Mouse (Mus musculus): ENCODE measurements around the gene 2310046K23Rik. TPM values are rescaled to one million over a fixed set of nuclear protein-coding genes. Genes with fewer than 3 reads are reported as not detected.
"Not testable (repeated sequence)": the region's sequence is repeated elsewhere in the genome, so short reads cannot be mapped to it uniquely, and the experiment has no call there.

The 2310046K23Rik gene
- polyA plus RNA-seq, 1 experiment from 2014 or later = not detected

GRCm38 (mm10) chr3:92512325-92512724 is 22.0 kb downstream of the 2310046K23Rik start:
- no peak overlapping the region for H3K9ac ChIP-seq (ENCODE audit: low read depth, low read length)
- no peak overlapping the region for H3K4me2 ChIP-seq (replicated peaks; ENCODE audit: low read depth, low read length)
- ATAC-seq (ENCODE audit: low FRiP score, low TSS enrichment) = no peak
- no peaks in the 10 kb centered on the region for H3K27me3 ChIP-seq (ENCODE audit: control insufficient read depth, insufficient read depth, low read length)
- no peaks in the 10 kb centered on the region for H3K36me3 ChIP-seq (ENCODE audit: control insufficient read depth, insufficient read depth, low read length)
- no peaks in the 10 kb centered on the region for H3K4me1 ChIP-seq (ENCODE audit: control insufficient read depth, insufficient read depth, low read length)
- H3K27ac ChIP-seq (ENCODE audit: low read depth, low read length) = no peak overlapping the region
- no peak overlapping the region for H3K4me3 ChIP-seq (ENCODE audit: low read length)
- H3K9me3 ChIP-seq (ENCODE audit: control insufficient read depth, low read length) = no peaks in the 10 kb centered on the region

GRCm38 (mm10) chr3:92510786-92511185 is 23.5 kb downstream of the 2310046K23Rik start:
- Histone ChIP-seq H3K9ac (ENCODE audit: low read depth, low read length) (no peak overlapping the region), H3K9me3 (ENCODE audit: control insufficient read depth, low read length) (no peaks in the 10 kb centered on the region), H3K4me2 (replicated peaks; ENCODE audit: low read depth, low read length) (no peak overlapping the region), H3K27me3 (ENCODE audit: control insufficient read depth, insufficient read depth, low read length) (no peaks in the 10 kb centered on the region), H3K4me3 (ENCODE audit: low read length) (no peak overlapping the region), H3K27ac (ENCODE audit: low read depth, low read length) (no peak overlapping the region), H3K36me3 (ENCODE audit: control insufficient read depth, insufficient read depth, low read length) (no peaks in the 10 kb centered on the region), H3K4me1 (ENCODE audit: control insufficient read depth, insufficient read depth, low read length) (no peaks in the 10 kb centered on the region)
- peak; percentile 87 for ATAC-seq (ENCODE audit: low FRiP score, low TSS enrichment)

GRCm38 (mm10) chr3:92508185-92508584 is 26.1 kb downstream of the 2310046K23Rik start:
- Histone ChIP-seq H3K9ac (ENCODE audit: low read depth, low read length) (no peak overlapping the region), H3K4me1 (ENCODE audit: control insufficient read depth, insufficient read depth, low read length) (no peaks in the 10 kb centered on the region), H3K4me2 (replicated peaks; ENCODE audit: low read depth, low read length) (no peak overlapping the region), H3K4me3 (ENCODE audit: low read length) (no peak overlapping the region), H3K9me3 (ENCODE audit: control insufficient read depth, low read length) (no peaks in the 10 kb centered on the region), H3K36me3 (ENCODE audit: control insufficient read depth, insufficient read depth, low read length) (no peaks in the 10 kb centered on the region), H3K27me3 (ENCODE audit: control insufficient read depth, insufficient read depth, low read length) (no peaks in the 10 kb centered on the region), H3K27ac (ENCODE audit: low read depth, low read length) (no peak overlapping the region)
- 85% methylated on average over 1 of the region's 1 CpGs for WGBS
- no peak for ATAC-seq (ENCODE audit: low FRiP score, low TSS enrichment)

- H3K9ac ChIP-seq (ENCODE audit: low read depth, low read length) = no peak overlapping the region
- H3K27me3 ChIP-seq (ENCODE audit: control insufficient read depth, insufficient read depth, low read length) = no peaks in the 10 kb centered on the region
- H3K4me2 ChIP-seq (replicated peaks; ENCODE audit: low read depth, low read length) = no peak overlapping the region
- no peaks in the 10 kb centered on the region for H3K4me1 ChIP-seq (ENCODE audit: control insufficient read depth, insufficient read depth, low read length)
- no peaks in the 10 kb centered on the region for H3K36me3 ChIP-seq (ENCODE audit: control insufficient read depth, insufficient read depth, low read length)
- no peaks in the 10 kb centered on the region for H3K9me3 ChIP-seq (ENCODE audit: control insufficient read depth, low read length)
- ATAC-seq (ENCODE audit: low FRiP score, low TSS enrichment) = no peak
- no peak overlapping the region for H3K4me3 ChIP-seq (ENCODE audit: low read length)
- no peak overlapping the region for H3K27ac ChIP-seq (ENCODE audit: low read depth, low read length)
Observed at GRCm38 (mm10) chr3:92503528-92503927, 30.8 kb downstream of the 2310046K23Rik start.

GRCm38 (mm10) chr3:92500393-92500792 is 33.9 kb downstream of the 2310046K23Rik start, which contains the start of gene Sprr4:
Gene Sprr4 (minus strand): TSS chr3:92500493.
- H3K4me2 ChIP-seq (replicated peaks; ENCODE audit: low read depth, low read length) = no peak within 1 kb of the TSS
- no peaks in the 10 kb centered on the region for H3K9me3 ChIP-seq (ENCODE audit: control insufficient read depth, low read length)
- H3K27ac ChIP-seq (ENCODE audit: low read depth, low read length) = no peak within 1 kb of the TSS
- ATAC-seq (ENCODE audit: low FRiP score, low TSS enrichment) = no peak
- 80% methylated on average over 1 of the region's 1 CpGs for WGBS
- no peak within 1 kb of the TSS for H3K9ac ChIP-seq (ENCODE audit: low read depth, low read length)
- H3K27me3 ChIP-seq (ENCODE audit: control insufficient read depth, insufficient read depth, low read length) = no peaks in the 10 kb centered on the region
- no peaks in the 10 kb centered on the region for H3K36me3 ChIP-seq (ENCODE audit: control insufficient read depth, insufficient read depth, low read length)
- no peak within 1 kb of the TSS for H3K4me3 ChIP-seq (ENCODE audit: low read length)
- H3K4me1 ChIP-seq (ENCODE audit: control insufficient read depth, insufficient read depth, low read length) = no peaks in the 10 kb centered on the region

GRCm38 (mm10) chr3:92490262-92490661 is 44.0 kb downstream of the 2310046K23Rik start:
- H3K27me3 ChIP-seq (ENCODE audit: control insufficient read depth, insufficient read depth, low read length); H3K27ac ChIP-seq (ENCODE audit: low read depth, low read length); H3K4me2 ChIP-seq (replicated peaks; ENCODE audit: low read depth, low read length); H3K9ac ChIP-seq (ENCODE audit: low read depth, low read length); ATAC-seq (ENCODE audit: low FRiP score, low TSS enrichment); H3K4me3 ChIP-seq (ENCODE audit: low read length); H3K4me1 ChIP-seq (ENCODE audit: control insufficient read depth, insufficient read depth, low read length); H3K36me3 ChIP-seq (ENCODE audit: control insufficient read depth, insufficient read depth, low read length); H3K9me3 ChIP-seq (ENCODE audit: control insufficient read depth, low read length): not testable (repeated sequence)

- no peak for ATAC-seq (ENCODE audit: low FRiP score, low TSS enrichment)
- Histone ChIP-seq H3K4me2 (replicated peaks; ENCODE audit: low read depth, low read length) (no peak overlapping the region), H3K27me3 (ENCODE audit: control insufficient read depth, insufficient read depth, low read length) (no peaks in the 10 kb centered on the region), H3K9ac (ENCODE audit: low read depth, low read length) (no peak overlapping the region), H3K36me3 (ENCODE audit: control insufficient read depth, insufficient read depth, low read length) (no peaks in the 10 kb centered on the region), H3K27ac (ENCODE audit: low read depth, low read length) (no peak overlapping the region), H3K4me1 (ENCODE audit: control insufficient read depth, insufficient read depth, low read length) (no peaks in the 10 kb centered on the region), H3K4me3 (ENCODE audit: low read length) (no peak overlapping the region), H3K9me3 (ENCODE audit: control insufficient read depth, low read length) (no peaks in the 10 kb centered on the region)
- WGBS = 29% methylated on average over 1 of the region's 1 CpGs
Observed at GRCm38 (mm10) chr3:92486307-92486706, 48.0 kb downstream of the 2310046K23Rik start.

GRCm38 (mm10) chr3:92485863-92486262 is 48.4 kb downstream of the 2310046K23Rik start, which contains the start of gene Sprr1a:
Gene Sprr1a (minus strand): TSS chr3:92485895.
- Histone ChIP-seq H3K9ac (ENCODE audit: low read depth, low read length) (no peak within 1 kb of the TSS), H3K4me3 (ENCODE audit: low read length) (no peak within 1 kb of the TSS), H3K4me1 (ENCODE audit: control insufficient read depth, insufficient read depth, low read length) (no peaks in the 10 kb centered on the region), H3K4me2 (replicated peaks; ENCODE audit: low read depth, low read length) (no peak within 1 kb of the TSS), H3K9me3 (ENCODE audit: control insufficient read depth, low read length) (no peaks in the 10 kb centered on the region), H3K27me3 (ENCODE audit: control insufficient read depth, insufficient read depth, low read length) (no peaks in the 10 kb centered on the region), H3K36me3 (ENCODE audit: control insufficient read depth, insufficient read depth, low read length) (no peaks in the 10 kb centered on the region), H3K27ac (ENCODE audit: low read depth, low read length) (no peak within 1 kb of the TSS)
- no peak for ATAC-seq (ENCODE audit: low FRiP score, low TSS enrichment)

Data from kidney, embryonic 14.5 days (tissue).